Mouse (Mus musculus) lung, postnatal 0 days (tissue): ENCODE results near the gene Gpnmb. TPM values are rescaled to one million over a fixed set of nuclear protein-coding genes. Genes with fewer than 3 reads are reported as not detected.

Experiments used
- ATAC-seq: fragments of 200-750 bp; cut with Nextera tagmentation; 2 replicates; pipeline ENCODE4 v1.8.0; 2017; ENCODE audit warnings: moderate library complexity
- DNase-seq: peaks from one replicate; pipeline ENCODE4 v3.0.0-alpha.2; 2016; ENCODE audit warnings: low spot score
- H3K27ac ChIP-seq: fragments of 300-500 bp; sonication (generic); 2 replicates; pipeline ENCODE4 v1.5.1; 2014; ENCODE audit warnings: antibody characterized with exemption, mild to moderate bottlenecking, low read length, mixed read lengths
- H3K27me3 ChIP-seq: fragments of 300-500 bp; sonication (generic); replicated peaks from 2 replicates; pipeline ENCODE4 v1.6.1; 2014; ENCODE audit warnings: low read length, mixed read lengths; ENCODE audit not compliant: insufficient read depth
- H3K36me3 ChIP-seq: fragments of 300-500 bp; sonication (generic); 2 replicates; pipeline ENCODE4 v1.6.1; 2014; ENCODE audit warnings: low read length, mixed read lengths; ENCODE audit not compliant: insufficient read depth
- H3K4me1 ChIP-seq: fragments of 300-500 bp; sonication (generic); 2 replicates; pipeline ENCODE4 v1.6.1; 2014; ENCODE audit warnings: antibody characterized with exemption, low read depth, low read length, mixed read lengths; ENCODE audit not compliant: insufficient read depth
- H3K4me2 ChIP-seq: fragments of 300-500 bp; sonication (generic); replicated peaks from 2 replicates; pipeline ENCODE4 v1.6.1; 2014; ENCODE audit warnings: low read depth, mild to moderate bottlenecking, low read length, moderate library complexity, mixed read lengths
- H3K4me3 ChIP-seq: fragments of 300-500 bp; sonication (generic); 2 replicates; pipeline ENCODE4 v1.5.1; 2014; ENCODE audit warnings: low read depth, low read length
- H3K9ac ChIP-seq: fragments of 300-500 bp; sonication (generic); replicated peaks from 2 replicates; pipeline ENCODE4 v1.6.1; 2014; ENCODE audit warnings: low read depth, mild to moderate bottlenecking
- H3K9me3 ChIP-seq: fragments of 300-500 bp; sonication (generic); 2 replicates; pipeline ENCODE4 v1.6.1; 2016; ENCODE audit warnings: low read length, mixed read lengths
- CTCF ChIP-seq: IDR thresholded peaks from 2 replicates; pipeline ENCODE4 v1.5.1; 2016; ENCODE audit warnings: antibody characterized with exemption, mild to moderate bottlenecking
- EP300 ChIP-seq: IDR thresholded peaks from 2 replicates; pipeline ENCODE4 v1.6.1; 2016; ENCODE audit warnings: antibody characterized with exemption, mild to moderate bottlenecking, control low read depth
- WGBS: fragments of 180-500 bp; shearing (Covaris S2); extraction: QIAGEN DNeasy Blood & Tissue Kit; methylation state at CpG from one replicate; pipeline ENCODE4 v1.1.7; 2014; 5-methylcytosine and 5-hydroxymethylcytosine counted together
- polyA plus RNA-seq: library from polyadenylated mRNA; unstranded; fragments of >200 nt; fragmentation: Nextera tagmentation; extraction: Ambion mirVana; gene quantifications from 2 replicates; pipeline ENCODE4 v1.2.1, GENCODE M21; 2015

The Gpnmb gene
- polyA plus RNA-seq, 1 experiment from 2014 or later = 1.5 TPM

GRCm38 (mm10) chr6:49074117-49074490 is 37.8 kb downstream of the Gpnmb start:
- Histone ChIP-seq H3K4me2 (peak overlapping the region; percentile 73), H3K9ac (peak overlapping the region; percentile 83), H3K27ac (peak overlapping the region; percentile 73), H3K4me3 (peak overlapping the region; percentile 81), H3K27me3 (no peaks in the 10 kb centered on the region), H3K36me3 (no peaks in the 10 kb centered on the region), H3K4me1 (no peaks in the 10 kb centered on the region; the same call in 1 of the 2 replicates), H3K9me3 (no peaks in the 10 kb centered on the region)
- WGBS = 1% methylated on average over 19 of the region's 19 CpGs
- ATAC-seq (peak; percentile 58), DNase-seq (no peak)
- no peak for TF ChIP-seq EP300
- peak; percentile 28; the same call in 1 of the 2 replicates for TF ChIP-seq CTCF

- no peaks in the 10 kb centered on the region for H3K27me3 ChIP-seq
- no peak overlapping the region for H3K9ac ChIP-seq
- H3K9me3 ChIP-seq = no peaks in the 10 kb centered on the region
- H3K36me3 ChIP-seq = no peaks in the 10 kb centered on the region; the same call in 1 of the 2 replicates
- no peak for DNase-seq
- ATAC-seq = no peak
- H3K27ac ChIP-seq = no peak overlapping the region
- no peak overlapping the region for H3K4me3 ChIP-seq
- WGBS = 77% methylated on average over 2 of the region's 2 CpGs
- H3K4me2 ChIP-seq = no peak overlapping the region
- no peaks in the 10 kb centered on the region; the same call in 1 of the 2 replicates for H3K4me1 ChIP-seq
- no peak for TF ChIP-seq EP300
- no peak for TF ChIP-seq CTCF
Measured at GRCm38 (mm10) chr6:49077894-49078293, 41.5 kb downstream of the Gpnmb start.

- TF ChIP-seq EP300 (no peak), CTCF (no peak)
- no peak for ATAC-seq
- DNase-seq = no peak
- no peak overlapping the region for H3K4me2 ChIP-seq
- WGBS = 78% methylated on average over 1 of the region's 1 CpGs
- no peak overlapping the region for H3K27ac ChIP-seq
- no peak overlapping the region for H3K9ac ChIP-seq
- H3K4me1 ChIP-seq = no peaks in the 10 kb centered on the region; the same call in 1 of the 2 replicates
- H3K36me3 ChIP-seq = peaks cover 8% of the 10 kb centered on the region; the same call in 1 of the 2 replicates
- H3K4me3 ChIP-seq = no peak overlapping the region
- no peaks in the 10 kb centered on the region for H3K9me3 ChIP-seq
- H3K27me3 ChIP-seq = no peaks in the 10 kb centered on the region
Measured at GRCm38 (mm10) chr6:49079313-49079712, 43.0 kb downstream of the Gpnmb start.

GRCm38 (mm10) chr6:49083008-49083407 is 46.7 kb downstream of the Gpnmb start:
- Histone ChIP-seq H3K4me2 (no peak overlapping the region), H3K4me3 (no peak overlapping the region), H3K27ac (no peak overlapping the region), H3K9me3 (no peaks in the 10 kb centered on the region), H3K9ac (no peak overlapping the region), H3K36me3 (peaks cover 14% of the 10 kb centered on the region), H3K27me3 (no peaks in the 10 kb centered on the region), H3K4me1 (no peaks in the 10 kb centered on the region)
- DNase-seq (no peak), ATAC-seq (no peak)
- WGBS = 89% methylated on average over 4 of the region's 4 CpGs
- TF ChIP-seq EP300 (no peak), CTCF (no peak)

GRCm38 (mm10) chr6:49094968-49095367 is 58.6 kb downstream of the Gpnmb start:
- H3K4me2 ChIP-seq = no peak overlapping the region
- no peak overlapping the region for H3K9ac ChIP-seq
- 78% methylated on average over 10 of the region's 10 CpGs for WGBS
- ATAC-seq = no peak
- no peak overlapping the region for H3K27ac ChIP-seq
- TF ChIP-seq CTCF (no peak), EP300 (no peak)
- peaks cover 13% of the 10 kb centered on the region; the same call in 1 of the 2 replicates for H3K36me3 ChIP-seq
- no peak for DNase-seq
- H3K4me3 ChIP-seq = no peak overlapping the region
- H3K4me1 ChIP-seq = peaks cover 25% of the 10 kb centered on the region; the same call in 1 of the 2 replicates
- no peaks in the 10 kb centered on the region for H3K27me3 ChIP-seq
- H3K9me3 ChIP-seq = no peaks in the 10 kb centered on the region

- 37% methylated on average over 7 of the region's 7 CpGs for WGBS
- DNase-seq (peak; percentile 95), ATAC-seq (peak; percentile 86)
Measured at GRCm38 (mm10) chr6:49096421-49096820, 60.1 kb downstream of the Gpnmb start.

More at GRCm38 (mm10) chr6:49096421-49096820, 60.1 kb downstream of the Gpnmb start:
- Histone ChIP-seq H3K27ac (peak overlapping the region; percentile 89), H3K27me3 (no peaks in the 10 kb centered on the region), H3K36me3 (peaks cover 9% of the 10 kb centered on the region; the same call in 1 of the 2 replicates), H3K4me1 (peaks cover 25% of the 10 kb centered on the region; the same call in 1 of the 2 replicates), H3K4me2 (peak overlapping the region; percentile 33; the same call in 1 of the 2 replicates), H3K4me3 (no peak overlapping the region), H3K9ac (no peak overlapping the region), H3K9me3 (no peaks in the 10 kb centered on the region)
- TF ChIP-seq EP300 (peak; percentile 80), CTCF (peak; percentile 23; the same call in 1 of the 2 replicates)
